Mouse (Mus musculus): ENCODE measurements around the gene Ccdc102a. TPM values are rescaled to one million over a fixed set of nuclear protein-coding genes. Genes with fewer than 3 reads are reported as not detected.

Ccdc102a gene
- 10.7 and 11.0 TPM in 2 replicates for total RNA-seq (2012; rRNA removed)

GRCm38 (mm10) chr8:94917851-94918495, at the start of gene Ccdc102a:
Gene Ccdc102a, minus strand, starts transcription at chr8:94918098.
- no peaks in the 10 kb centered on the region for H3K9me3 ChIP-seq (ENCODE audit: control insufficient read depth, insufficient read depth, low read depth, low read length)
- no peaks in the 10 kb centered on the region for H3K36me3 ChIP-seq (ENCODE audit: control insufficient read depth, insufficient read depth, low read length, poor library complexity, severe bottlenecking)
- H3K4me1 ChIP-seq (ENCODE audit: control insufficient read depth in 2 of 2, insufficient read depth in 2 of 2, low read length in 2 of 2, poor library complexity in 1 of 2): peaks cover 20 to 22% of the 10 kb centered on the region in 2 experiments
- H3K27ac ChIP-seq (ENCODE audit: insufficient read depth, low read depth, low read length, poor library complexity, severe bottlenecking): 0 out of 2 replicates have a peak within 1 kb of the TSS, but pooled peaks have one; percentile 22
- H3K9ac ChIP-seq (ENCODE audit: insufficient read depth, low read depth, low read length, poor library complexity, severe bottlenecking): peak within 1 kb of the TSS; percentile 91
- in situ Hi-C loops (cut with MboI; ENCODE audit: low sequenced_read_pairs in 2 of 2, unreplicated experiment in 2 of 2): no loop called here
- no peak for DNase-seq (ENCODE audit: low read depth, low spot score)
- TF ChIP-seq HCFC1 (IDR thresholded peaks at IDR 0.05; ENCODE audit: borderline replicate concordance, insufficient read depth, low read length): no peak
- no peak for TF ChIP-seq MAFK (IDR thresholded peaks at IDR 0.05; ENCODE audit: insufficient read depth, low read depth, low read length)
- no peak for TF ChIP-seq CHD2 (IDR thresholded peaks at IDR 0.05; ENCODE audit: low read depth, low read length)
- TF ChIP-seq ZC3H11A (IDR thresholded peaks at IDR 0.05; ENCODE audit: borderline replicate concordance, low read depth, low read length): no peak
- no peak for TF ChIP-seq ZNF384 (IDR thresholded peaks at IDR 0.05; ENCODE audit: low read depth, low read length)
- H3K4me3 ChIP-seq (ENCODE audit: insufficient read depth in 1 of 2, low read depth in 1 of 2, low read length in 2 of 2, poor library complexity in 1 of 2, severe bottlenecking in 1 of 2): peak within 1 kb of the TSS; percentile 89 to 95

GRCm38 (mm10) chr8:94967554-94967953, 49.7 kb upstream of the Ccdc102a start:
- no peak for DNase-seq (ENCODE audit: low read depth, low spot score)
- H3K9me3 ChIP-seq (ENCODE audit: control insufficient read depth, insufficient read depth, low read depth, low read length): no peaks in the 10 kb centered on the region
- H3K9ac ChIP-seq (ENCODE audit: insufficient read depth, low read depth, low read length, poor library complexity, severe bottlenecking): no peak overlapping the region
- H3K27ac ChIP-seq (ENCODE audit: insufficient read depth, low read depth, low read length, poor library complexity, severe bottlenecking): no peak overlapping the region
- no peak overlapping the region for H3K4me3 ChIP-seq (ENCODE audit: insufficient read depth in 1 of 2, low read depth in 1 of 2, low read length in 2 of 2, poor library complexity in 1 of 2, severe bottlenecking in 1 of 2)
- no peaks in the 10 kb centered on the region for H3K4me1 ChIP-seq (ENCODE audit: control insufficient read depth in 2 of 2, insufficient read depth in 2 of 2, low read length in 2 of 2, poor library complexity in 1 of 2)
- TF ChIP-seq CHD2 (IDR thresholded peaks at IDR 0.05; ENCODE audit: low read depth, low read length): no peak
- no peak for TF ChIP-seq ZNF384 (IDR thresholded peaks at IDR 0.05; ENCODE audit: low read depth, low read length)
- TF ChIP-seq HCFC1 (IDR thresholded peaks at IDR 0.05; ENCODE audit: borderline replicate concordance, insufficient read depth, low read length): no peak
- TF ChIP-seq ZC3H11A (IDR thresholded peaks at IDR 0.05; ENCODE audit: borderline replicate concordance, low read depth, low read length): no peak
- no peak for TF ChIP-seq MAFK (IDR thresholded peaks at IDR 0.05; ENCODE audit: insufficient read depth, low read depth, low read length)
- in situ Hi-C loops (cut with MboI; ENCODE audit: low sequenced_read_pairs in 2 of 2, unreplicated experiment in 2 of 2): no loop called here
- H3K36me3 ChIP-seq (ENCODE audit: control insufficient read depth, insufficient read depth, low read length, poor library complexity, severe bottlenecking): no peaks in the 10 kb centered on the region

GRCm38 (mm10) chr8:94967071-94967470, 49.2 kb upstream of the Ccdc102a start:
- Histone ChIP-seq H3K9ac (ENCODE audit: insufficient read depth, low read depth, low read length, poor library complexity, severe bottlenecking) (no peak overlapping the region), H3K36me3 (ENCODE audit: control insufficient read depth, insufficient read depth, low read length, poor library complexity, severe bottlenecking) (no peaks in the 10 kb centered on the region), H3K9me3 (ENCODE audit: control insufficient read depth, insufficient read depth, low read depth, low read length) (no peaks in the 10 kb centered on the region), H3K27ac (ENCODE audit: insufficient read depth, low read depth, low read length, poor library complexity, severe bottlenecking) (no peak overlapping the region), H3K4me1 (ENCODE audit: control insufficient read depth in 2 of 2, insufficient read depth in 2 of 2, low read length in 2 of 2, poor library complexity in 1 of 2) (no peaks in the 10 kb centered on the region), H3K4me3 (ENCODE audit: insufficient read depth in 1 of 2, low read depth in 1 of 2, low read length in 2 of 2, poor library complexity in 1 of 2, severe bottlenecking in 1 of 2) (no peak overlapping the region)
- in situ Hi-C loops (cut with MboI; ENCODE audit: low sequenced_read_pairs in 2 of 2, unreplicated experiment in 2 of 2): no loop called here
- DNase-seq (ENCODE audit: low read depth, low spot score): no peak
- TF ChIP-seq HCFC1 (IDR thresholded peaks at IDR 0.05; ENCODE audit: borderline replicate concordance, insufficient read depth, low read length) (no peak), ZNF384 (IDR thresholded peaks at IDR 0.05; ENCODE audit: low read depth, low read length) (no peak), MAFK (IDR thresholded peaks at IDR 0.05; ENCODE audit: insufficient read depth, low read depth, low read length) (no peak), ZC3H11A (IDR thresholded peaks at IDR 0.05; ENCODE audit: borderline replicate concordance, low read depth, low read length) (no peak), CHD2 (IDR thresholded peaks at IDR 0.05; ENCODE audit: low read depth, low read length) (no peak)

GRCm38 (mm10) chr8:94966578-94966977, 48.7 kb upstream of the Ccdc102a start:
- Histone ChIP-seq H3K9me3 (ENCODE audit: control insufficient read depth, insufficient read depth, low read depth, low read length) (no peaks in the 10 kb centered on the region), H3K36me3 (ENCODE audit: control insufficient read depth, insufficient read depth, low read length, poor library complexity, severe bottlenecking) (no peaks in the 10 kb centered on the region), H3K4me3 (ENCODE audit: insufficient read depth in 1 of 2, low read depth in 1 of 2, low read length in 2 of 2, poor library complexity in 1 of 2, severe bottlenecking in 1 of 2) (no peak overlapping the region), H3K4me1 (ENCODE audit: control insufficient read depth in 2 of 2, insufficient read depth in 2 of 2, low read length in 2 of 2, poor library complexity in 1 of 2) (no peaks in the 10 kb centered on the region), H3K27ac (ENCODE audit: insufficient read depth, low read depth, low read length, poor library complexity, severe bottlenecking) (no peak overlapping the region), H3K9ac (ENCODE audit: insufficient read depth, low read depth, low read length, poor library complexity, severe bottlenecking) (no peak overlapping the region)
- DNase-seq (ENCODE audit: low read depth, low spot score): peak; percentile 37
- TF ChIP-seq CHD2 (IDR thresholded peaks at IDR 0.05; ENCODE audit: low read depth, low read length) (no peak), ZC3H11A (IDR thresholded peaks at IDR 0.05; ENCODE audit: borderline replicate concordance, low read depth, low read length) (no peak), ZNF384 (IDR thresholded peaks at IDR 0.05; ENCODE audit: low read depth, low read length) (no peak), HCFC1 (IDR thresholded peaks at IDR 0.05; ENCODE audit: borderline replicate concordance, insufficient read depth, low read length) (no peak), MAFK (IDR thresholded peaks at IDR 0.05; ENCODE audit: insufficient read depth, low read depth, low read length) (no peak)
- in situ Hi-C loops (cut with MboI; ENCODE audit: low sequenced_read_pairs in 2 of 2, unreplicated experiment in 2 of 2): no loop called here

Data from ES-E14 (cell line).